Mouse (Mus musculus): ENCODE measurements at regions not wholly inside any gene's neighbourhood (a gene's known extent, or its start where the extent isn't known, plus 50 kb on each side); places are given as distances from the start of the nearest gene placed in this dataset.

DNA sequence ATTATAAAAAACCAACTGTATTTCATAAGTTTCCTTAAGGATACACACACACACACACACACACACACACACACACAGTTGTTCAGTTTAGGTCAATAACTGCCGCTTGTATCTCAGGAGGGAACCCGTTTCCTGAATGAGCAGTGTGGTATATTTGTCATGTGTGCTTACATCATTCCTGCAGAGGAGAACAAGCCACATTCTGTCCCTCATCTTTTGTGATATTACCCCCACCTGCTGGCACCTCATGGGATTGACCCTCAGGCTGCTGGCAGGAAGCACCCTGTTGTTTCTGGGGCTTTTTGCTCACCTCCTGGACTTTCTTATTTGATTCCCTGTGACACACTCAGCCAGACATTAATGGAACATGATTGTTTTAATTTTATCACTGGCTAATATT lies 66.4 kb upstream of the Htr1a start:
- peak; percentile 63 for DNase-seq

DNA sequence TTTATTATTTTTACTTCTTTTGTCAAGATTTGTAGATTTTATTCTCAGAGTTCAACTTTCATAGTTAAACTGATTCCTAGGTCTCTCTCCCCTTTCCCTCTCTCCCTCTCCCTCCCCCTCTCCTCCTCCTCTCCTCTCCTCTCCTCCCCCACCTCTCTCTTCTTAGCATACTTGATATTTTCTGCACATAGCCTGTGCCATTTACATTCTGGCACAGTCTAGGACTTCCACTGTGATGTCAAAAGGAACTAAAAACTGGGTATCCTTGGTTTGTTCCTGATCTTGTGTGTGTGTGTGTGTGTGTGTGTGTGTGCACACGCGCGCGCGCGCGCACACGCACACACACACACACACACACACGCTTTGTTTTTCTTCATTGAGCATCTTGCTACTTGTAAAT lies 64.9 kb upstream of the Htr1a start:
- DNase-seq: no peak

- DNase-seq: no peak
Observed at GRCm38 (mm10) chr13:105387016-105387772, 56.2 kb upstream of the Htr1a start.

Measured in kidney, adult 9 months (tissue).